Mouse (Mus musculus) CD4-positive, CD25-positive, alpha-beta regulatory T cell, adult 4 months (primary cell): ENCODE measurements at regions not wholly inside any gene's neighbourhood (a gene's known extent, or its start where the extent isn't known, plus 50 kb on each side); places are given as distances from the start of the nearest gene placed in this dataset.

Source experiments
- ATAC-seq: one replicate; pipeline ENCODE4 v1.8.0; 2017

DNA sequence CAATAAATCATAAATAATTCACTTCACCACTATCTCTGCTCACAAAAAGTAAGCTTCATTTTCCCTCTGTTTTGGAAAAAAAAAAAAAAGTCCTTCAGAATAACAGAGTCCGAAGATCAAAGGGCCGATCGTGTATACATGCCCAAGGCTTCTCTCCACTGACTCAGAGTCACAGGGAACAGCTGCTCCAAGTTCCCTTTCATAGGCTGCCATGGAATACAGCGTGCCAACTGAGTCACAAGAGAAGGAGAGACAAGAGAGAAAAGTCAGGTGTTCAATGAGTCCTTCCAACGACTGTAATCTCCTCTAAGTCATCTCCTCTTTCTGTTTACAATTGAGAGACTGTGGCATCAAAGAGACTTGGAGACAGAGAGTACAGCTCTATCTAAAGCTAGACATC is 71.6 kb upstream of the Sfrp2 start:
- no peak for ATAC-seq

DNA sequence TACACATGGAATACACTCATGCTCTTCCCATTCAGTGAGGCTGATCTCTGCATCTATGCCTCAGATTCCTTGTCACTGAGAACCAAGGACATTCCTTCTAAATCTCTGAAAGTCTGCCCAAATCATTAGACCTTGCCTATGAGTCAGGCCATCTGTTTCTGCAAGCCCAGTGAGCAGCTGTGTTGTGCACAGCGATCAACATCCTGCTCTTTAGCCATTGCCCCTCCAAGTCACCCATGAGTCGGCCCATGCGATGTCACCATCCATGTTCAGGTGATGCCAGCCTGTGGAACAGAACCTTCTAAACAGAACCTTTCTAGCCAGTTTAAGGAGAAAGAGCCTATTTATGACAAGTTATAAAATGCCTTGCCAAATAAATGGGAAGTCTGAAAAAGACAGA is 66.4 kb upstream of the Sfrp2 start:
- ATAC-seq, result no peak

DNA sequence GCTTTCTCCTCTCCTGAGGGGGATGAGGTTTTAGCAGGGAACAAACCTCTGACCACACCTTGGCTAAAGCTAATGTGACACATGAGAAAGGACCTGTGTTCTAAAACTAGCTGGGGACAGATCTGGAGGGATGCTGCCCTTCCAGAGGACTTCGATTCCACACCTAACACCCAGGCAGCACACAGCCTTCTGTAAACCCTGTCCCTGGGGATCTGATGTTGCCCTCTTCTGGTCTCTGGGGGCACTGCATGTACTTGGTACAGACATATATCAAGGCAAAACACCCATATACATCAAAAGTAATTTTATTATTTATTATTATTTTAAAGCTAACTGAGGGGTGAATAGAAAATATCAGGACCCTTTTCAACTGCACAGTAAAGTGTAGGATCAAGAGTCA is 65.0 kb upstream of the Sfrp2 start:
- ATAC-seq, result no peak

DNA sequence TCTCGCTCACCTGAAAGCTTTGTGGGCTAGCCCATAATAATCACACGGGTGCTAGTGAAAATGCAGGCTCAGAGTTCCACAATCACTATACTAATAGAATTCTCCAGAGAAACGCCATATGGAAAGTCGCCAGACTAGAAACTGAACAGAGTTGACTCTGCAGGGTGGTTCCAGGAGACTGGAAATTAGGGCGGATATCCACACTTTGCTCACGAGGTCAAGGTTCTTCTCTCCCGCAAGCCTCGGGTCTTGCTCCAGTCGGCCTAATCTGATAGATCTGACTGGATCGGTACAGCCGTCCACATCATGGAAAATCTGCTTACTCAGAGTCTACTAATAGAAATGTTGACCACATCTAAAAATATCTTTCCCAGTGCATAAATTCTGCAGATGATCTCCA is 61.6 kb upstream of the Sfrp2 start:
- ATAC-seq, result no peak

DNA sequence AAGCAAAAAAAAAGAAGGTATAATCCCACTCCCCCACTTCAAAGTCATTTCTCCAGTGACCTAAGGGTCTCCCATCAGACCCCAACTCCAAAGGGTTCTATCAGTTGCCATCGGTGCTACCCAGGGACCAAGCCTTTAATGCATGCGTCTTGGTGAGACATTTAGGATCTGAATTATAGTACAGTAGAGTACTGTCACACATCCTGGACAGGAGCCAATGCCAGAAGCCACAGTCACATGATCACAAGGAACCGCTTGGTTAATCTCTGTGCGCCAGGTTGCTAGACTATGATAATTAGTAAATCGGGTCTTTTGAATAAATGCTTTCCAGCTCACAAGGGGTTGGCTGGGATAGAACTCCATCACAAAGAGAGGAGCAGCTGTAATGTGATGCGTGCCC is 60.9 kb upstream of the Sfrp2 start:
- no peak for ATAC-seq

DNA sequence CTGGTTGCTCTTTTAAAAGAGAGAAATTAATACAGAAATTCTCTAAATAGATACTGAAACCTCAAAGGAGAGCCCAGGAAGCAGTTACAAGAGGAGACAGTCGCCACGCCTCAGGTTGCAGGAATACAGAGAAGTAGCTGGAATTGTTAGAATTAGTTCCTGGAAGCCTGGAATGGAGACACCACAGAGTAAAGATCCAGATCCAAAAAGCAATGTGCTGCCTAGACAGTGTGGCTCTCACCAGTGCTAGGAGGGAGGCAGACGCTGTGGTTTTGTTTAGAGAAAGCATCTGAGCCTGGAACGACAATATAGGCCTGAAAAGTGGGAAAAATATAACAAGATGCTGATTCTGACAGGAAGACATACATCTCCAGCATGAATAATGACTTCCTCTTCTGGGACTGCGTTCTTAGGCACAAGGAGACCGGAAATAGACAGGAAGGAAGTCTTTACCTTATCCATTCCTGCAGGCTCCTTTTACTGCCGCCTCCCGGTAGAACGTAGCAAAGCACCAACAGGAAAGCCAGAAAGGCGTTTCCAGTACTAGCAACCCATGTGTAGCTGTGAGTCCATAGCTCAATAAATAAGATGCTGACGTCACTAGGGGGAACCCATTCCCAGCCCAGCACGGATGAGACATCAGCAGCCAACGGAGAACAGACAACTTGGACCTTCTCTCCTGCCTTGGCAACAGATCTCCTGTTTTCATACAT is 59.4 kb upstream of the Sfrp2 start:
- ATAC-seq, result peak; percentile 75

DNA sequence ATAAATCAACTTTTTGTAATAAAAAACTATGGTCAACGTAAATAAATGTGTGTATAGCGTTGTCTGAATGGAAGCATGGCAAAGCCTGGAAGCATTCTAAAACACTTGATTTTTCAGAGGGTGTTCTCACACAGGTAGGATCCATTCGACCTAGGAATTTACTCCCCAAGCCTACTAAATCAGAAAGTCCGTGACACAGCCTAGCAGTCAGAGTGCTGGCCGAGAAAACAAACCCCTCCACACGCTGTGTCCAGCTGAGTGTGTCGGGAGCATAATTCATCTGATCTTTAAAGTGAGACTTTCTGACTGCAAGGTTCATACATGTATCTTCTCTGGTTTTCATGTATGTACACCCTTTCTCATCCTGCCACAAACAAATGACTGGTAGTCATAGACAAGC is 58.8 kb upstream of the Sfrp2 start:
- no peak for ATAC-seq

DNA sequence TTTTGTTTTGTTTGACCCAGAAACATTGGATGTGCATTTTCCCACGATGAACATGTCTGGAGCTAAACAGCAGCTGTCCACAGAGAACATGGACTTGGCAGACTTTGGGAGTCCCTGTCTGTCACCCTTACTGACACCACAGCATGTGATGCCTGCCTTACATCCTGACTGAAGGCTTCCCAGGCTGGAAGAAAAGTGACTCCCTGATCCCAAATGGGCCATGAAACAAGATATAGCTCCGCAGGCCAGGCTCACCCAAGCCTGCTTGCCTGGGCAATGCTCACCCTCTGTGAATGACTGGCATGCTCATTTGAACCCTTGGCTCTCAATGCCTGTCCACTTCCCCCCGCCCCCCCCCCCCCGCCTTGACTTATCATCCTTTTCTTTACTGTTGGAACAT is 57.1 kb upstream of the Sfrp2 start:
- ATAC-seq, result no peak

DNA sequence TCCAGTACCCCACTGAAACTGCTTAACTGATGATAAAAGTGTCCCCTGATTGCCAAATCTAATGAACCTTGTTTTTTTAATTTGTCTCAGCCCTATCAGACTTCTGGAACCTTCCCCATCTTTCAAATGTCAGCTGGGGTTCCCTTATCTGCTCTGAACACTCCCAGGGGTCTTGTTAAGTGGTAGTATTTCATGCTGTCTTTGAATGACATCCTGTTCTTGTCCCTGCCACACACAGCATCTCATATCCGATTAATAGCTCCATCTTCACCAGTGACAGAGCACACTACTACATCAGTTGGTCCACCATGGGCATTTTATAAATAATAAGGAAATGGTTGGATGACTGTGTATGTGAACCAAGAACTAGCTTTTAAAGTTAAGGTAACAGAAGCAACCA is 56.6 kb upstream of the Sfrp2 start:
- ATAC-seq, result no peak

DNA sequence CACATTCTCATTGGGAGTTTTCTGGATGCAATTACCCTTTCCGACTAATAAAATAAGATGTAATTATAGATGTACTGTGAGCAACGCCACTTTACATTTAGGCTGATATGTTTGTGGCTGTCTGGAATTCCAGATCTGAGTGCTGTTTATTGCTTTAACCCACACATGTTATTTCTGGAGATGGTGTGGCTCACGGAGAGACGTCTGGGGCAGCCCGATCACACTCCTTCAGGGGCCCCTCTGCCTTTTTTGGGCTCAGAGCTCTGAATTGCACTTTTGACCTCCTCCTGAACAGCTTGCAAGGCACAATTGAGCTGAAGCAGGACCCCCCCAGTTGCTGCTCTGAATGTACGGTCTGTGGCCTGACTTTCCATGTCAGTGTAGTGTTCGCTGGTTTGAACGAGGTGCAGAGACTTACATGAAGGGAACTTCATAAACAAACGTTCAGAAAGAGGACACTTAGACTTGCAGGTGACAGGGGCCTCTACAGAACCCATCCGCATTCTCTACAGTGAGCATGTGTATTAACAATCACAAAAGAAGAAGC is 55.1 kb upstream of the Sfrp2 start:
- no peak for ATAC-seq

DNA sequence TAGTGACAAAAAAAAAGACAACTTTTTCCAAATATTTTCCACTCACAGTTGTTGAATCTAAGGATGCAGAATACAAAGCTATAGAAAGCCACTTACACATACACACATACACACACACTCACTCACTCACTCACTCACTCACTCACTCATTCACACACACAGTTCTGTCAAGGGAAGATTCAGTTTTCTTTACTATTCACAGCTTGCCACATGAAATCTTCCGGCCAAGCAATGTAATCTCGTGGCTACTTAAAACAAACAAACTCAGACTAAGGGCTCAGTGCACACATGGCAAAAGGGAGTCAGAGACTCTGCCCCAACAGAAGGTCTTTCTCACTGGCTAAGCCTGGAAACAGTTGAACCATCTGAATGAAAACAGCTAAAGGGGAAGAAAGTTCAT is 53.8 kb upstream of the Sfrp2 start:
- ATAC-seq, result no peak

DNA sequence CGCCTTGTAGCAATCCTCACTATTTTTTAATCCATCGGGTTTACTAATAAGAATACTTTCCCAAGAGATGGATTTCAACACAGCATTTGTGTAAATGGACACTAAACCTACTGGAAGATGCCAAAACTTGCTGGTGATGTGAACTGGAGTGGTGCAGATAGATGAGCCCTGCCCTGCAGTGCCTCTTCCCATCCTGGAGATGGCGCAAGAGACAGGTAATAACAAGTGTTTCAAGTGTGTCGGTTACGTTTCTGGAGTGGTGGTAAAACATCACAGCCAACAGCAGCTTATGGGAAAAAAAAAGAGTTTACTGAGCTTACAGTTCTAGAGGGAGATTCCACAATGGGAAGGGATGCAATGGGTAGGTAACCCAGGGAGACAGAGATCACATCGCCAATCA is 51.5 kb upstream of the Sfrp2 start:
- no peak for ATAC-seq
